Mouse (Mus musculus) cortical plate, adult 2 months (tissue): ENCODE results near the gene Sox4. TPM values are rescaled to one million over a fixed set of nuclear protein-coding genes. Genes with fewer than 3 reads are reported as not detected.

Source experiments
- H3K27ac ChIP-seq: fragments of 200-500 bp; 2 replicates; pipeline ENCODE4 v1.5.1; 2012; ENCODE audit warnings: low read length, control low read depth, inconsistent platforms; ENCODE audit not compliant: insufficient read depth
- H3K4me1 ChIP-seq: fragments of 200-500 bp; 2 replicates; pipeline ENCODE4 v1.6.1; 2011; ENCODE audit warnings: low read length; ENCODE audit not compliant: control insufficient read depth, insufficient read depth
- H3K4me3 ChIP-seq: fragments of 200-500 bp; 2 replicates; pipeline ENCODE4 v1.5.1; 2011; ENCODE audit warnings: mild to moderate bottlenecking, low read length, control low read depth; ENCODE audit not compliant: insufficient read depth
- CTCF ChIP-seq: fragments of 200-500 bp; IDR thresholded peaks from 2 replicates; pipeline ENCODE4 v1.5.1; 2011; ENCODE audit warnings: mild to moderate bottlenecking, control low read depth, low read length; ENCODE audit not compliant: insufficient read depth; ENCODE audit errors: extremely low read depth
- POLR2A ChIP-seq: fragments of 200-500 bp; IDR thresholded peaks from 2 replicates; pipeline ENCODE4 v1.6.1; 2011; ENCODE audit warnings: mild to moderate bottlenecking, low read length, control low read depth; ENCODE audit not compliant: insufficient read depth; ENCODE audit errors: extremely low read depth
- polyA plus RNA-seq: library from polyadenylated mRNA; depleted of rRNA; stranded (reverse); fragments of >200 nt; gene quantifications from 2 replicates; pipeline ENCODE4 v1.2.3, GENCODE M21; 2012

The Sox4 gene
- polyA plus RNA-seq, 1 experiment: 12.0 TPM

GRCm38 (mm10) chr13:28947740-28948441 lies 5.6 kb downstream of the Sox4 start:
- no peak overlapping the region for H3K4me3 ChIP-seq
- H3K4me1 ChIP-seq: 0 out of 2 replicates have a peak, but pooled peaks cover 1% of the 10 kb centered on the region
- no peak overlapping the region for H3K27ac ChIP-seq
- TF ChIP-seq POLR2A: no peak
- no peak for TF ChIP-seq CTCF

DNA sequence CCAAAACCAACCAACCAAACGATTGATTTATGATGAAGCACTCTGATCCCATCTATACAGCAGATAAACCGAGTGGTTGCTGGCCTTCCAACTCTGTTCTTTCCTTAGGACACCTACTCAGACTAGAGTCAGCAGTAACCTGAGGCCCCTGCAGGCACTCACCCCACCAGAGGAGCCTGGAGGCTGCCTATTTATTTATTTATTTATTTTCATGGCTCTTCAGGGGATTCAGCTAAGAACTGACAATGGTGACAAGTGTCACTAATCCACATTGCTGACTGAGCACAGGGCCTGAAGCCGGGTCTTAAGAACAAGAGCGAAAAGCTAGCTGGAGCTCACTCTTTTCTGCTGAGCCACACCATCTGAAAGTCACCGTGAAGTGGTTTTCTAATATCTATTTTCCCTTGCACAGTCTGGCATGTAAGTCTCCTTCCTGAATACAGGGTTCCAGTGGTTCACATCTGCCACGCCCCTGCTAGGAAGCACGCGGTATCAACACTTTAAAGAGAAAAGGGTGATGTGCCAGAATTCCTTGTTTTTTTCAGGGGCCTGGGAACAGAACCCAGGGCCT lies 6.9 kb downstream of the Sox4 start:
- no peak overlapping the region for H3K4me3 ChIP-seq
- H3K4me1 ChIP-seq: 0 out of 2 replicates have a peak, but pooled peaks cover 1% of the 10 kb centered on the region
- no peak overlapping the region for H3K27ac ChIP-seq
- TF ChIP-seq POLR2A (no peak), CTCF (no peak)

GRCm38 (mm10) chr13:28945681-28946080 lies 7.8 kb downstream of the Sox4 start:
- Histone ChIP-seq H3K4me3 (no peak overlapping the region), H3K27ac (no peak overlapping the region)
- TF ChIP-seq POLR2A (no peak), CTCF (no peak)

DNA sequence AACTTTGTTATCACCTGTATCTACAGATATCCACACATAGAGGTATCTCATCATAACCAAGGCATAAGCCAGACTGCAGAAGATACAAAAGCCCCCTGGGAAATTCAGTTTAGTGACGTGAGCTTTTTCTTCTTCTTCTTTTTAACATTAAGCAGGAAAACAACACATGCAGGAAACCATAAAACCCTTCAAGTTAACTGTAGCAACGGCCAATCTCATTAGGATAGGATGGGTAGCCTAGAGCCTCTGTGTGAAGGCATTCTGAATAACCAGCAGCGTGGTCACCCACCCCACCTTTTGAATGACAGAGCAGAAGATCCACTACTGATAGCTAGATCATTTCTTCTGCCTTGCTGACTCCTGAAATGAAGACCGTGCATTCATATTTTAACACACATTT lies 10.6 kb downstream of the Sox4 start:
- no peak for TF ChIP-seq POLR2A
- Histone ChIP-seq H3K4me3 (no peak overlapping the region), H3K4me1 (no peaks in the 10 kb centered on the region), H3K27ac (no peak overlapping the region)

More at GRCm38 (mm10) chr13:28945681-28946080, 7.8 kb downstream of the Sox4 start:
- 0 out of 2 replicates have a peak, but pooled peaks cover 1% of the 10 kb centered on the region for H3K4me1 ChIP-seq

DNA sequence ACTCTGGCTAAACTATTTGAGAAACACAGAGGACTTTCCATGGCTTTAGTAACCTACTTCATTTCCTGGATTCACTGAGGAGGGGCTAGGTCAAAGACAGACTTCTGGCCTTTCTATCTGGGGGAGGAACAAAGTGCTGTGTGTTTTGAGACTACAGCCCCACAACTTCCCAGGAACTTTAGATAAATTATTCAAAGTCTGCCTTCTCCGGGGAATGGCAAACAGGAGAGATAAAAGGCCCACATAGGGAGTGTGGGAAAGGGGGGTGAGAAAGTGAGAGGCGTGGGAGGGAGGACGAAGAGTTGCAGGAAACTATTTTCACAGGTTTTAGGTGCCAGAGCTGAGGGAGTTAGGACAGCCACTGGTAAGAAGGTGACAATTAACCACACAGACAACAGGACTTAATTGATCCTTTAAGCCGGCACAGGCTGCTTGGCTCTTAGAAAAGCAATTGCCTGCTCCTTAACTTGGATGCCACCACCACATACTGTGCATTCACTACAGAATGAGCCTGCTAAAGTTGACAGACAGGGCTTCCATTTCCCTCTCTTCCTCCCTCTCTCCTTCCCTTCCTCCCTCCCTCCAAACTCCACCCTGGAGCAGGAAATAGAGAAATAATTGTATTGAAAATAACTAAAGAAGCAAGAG lies 11.4 kb downstream of the Sox4 start:
- Histone ChIP-seq H3K4me3 (no peak overlapping the region), H3K4me1 (no peaks in the 10 kb centered on the region), H3K27ac (no peak overlapping the region)
- no peak for TF ChIP-seq POLR2A
- no peak for TF ChIP-seq CTCF

DNA sequence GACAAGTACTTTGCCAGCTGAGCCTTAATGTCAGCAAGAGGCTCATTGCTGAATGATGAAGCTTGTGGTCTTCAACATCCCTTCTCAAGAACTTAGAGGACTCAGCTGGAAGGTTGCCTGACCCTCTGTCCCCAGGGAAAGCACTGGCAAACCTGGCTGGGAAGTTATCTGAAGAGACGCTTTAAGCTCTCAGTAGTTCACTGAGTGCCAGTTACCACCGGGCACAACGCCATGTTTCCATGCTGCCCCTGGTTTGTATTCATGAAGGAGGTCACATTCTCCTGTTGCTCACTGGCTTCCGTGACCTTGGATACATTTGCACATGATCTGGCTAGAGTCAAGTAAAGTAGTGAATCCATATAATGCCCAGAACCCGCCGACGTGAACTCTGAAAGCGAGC lies 20.1 kb downstream of the Sox4 start:
- no peak overlapping the region for H3K4me3 ChIP-seq
- H3K27ac ChIP-seq: no peak overlapping the region
- no peak for TF ChIP-seq POLR2A
- TF ChIP-seq CTCF: no peak
- H3K4me1 ChIP-seq: no peaks in the 10 kb centered on the region

- no peak overlapping the region for H3K27ac ChIP-seq
- no peak overlapping the region for H3K4me3 ChIP-seq
- TF ChIP-seq POLR2A (no peak), CTCF (no peak)
- H3K4me1 ChIP-seq: no peaks in the 10 kb centered on the region
Measured at GRCm38 (mm10) chr13:28931776-28932175, 21.7 kb downstream of the Sox4 start.

DNA sequence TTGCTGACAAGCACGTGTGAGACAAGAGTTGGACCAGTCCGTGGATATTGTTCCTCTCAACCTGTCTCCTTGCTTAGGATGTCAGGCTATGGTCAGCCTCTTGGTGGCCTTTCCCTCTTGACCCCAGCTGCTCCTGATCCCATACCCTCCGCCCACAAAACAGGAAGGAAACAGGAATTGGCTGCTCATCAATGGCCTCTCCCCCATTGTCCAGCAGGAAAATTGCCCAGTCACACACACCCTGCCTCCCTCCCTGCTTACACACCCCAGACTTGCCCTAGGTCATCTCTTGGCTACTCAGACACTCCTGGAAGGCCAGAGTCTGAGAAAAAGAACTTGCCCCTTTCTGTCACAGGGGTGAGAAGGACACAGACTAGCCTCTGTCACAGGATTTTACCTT lies 22.2 kb downstream of the Sox4 start:
- Histone ChIP-seq H3K4me1 (no peaks in the 10 kb centered on the region), H3K27ac (no peak overlapping the region), H3K4me3 (no peak overlapping the region)
- TF ChIP-seq POLR2A: no peak
- TF ChIP-seq CTCF: no peak

DNA sequence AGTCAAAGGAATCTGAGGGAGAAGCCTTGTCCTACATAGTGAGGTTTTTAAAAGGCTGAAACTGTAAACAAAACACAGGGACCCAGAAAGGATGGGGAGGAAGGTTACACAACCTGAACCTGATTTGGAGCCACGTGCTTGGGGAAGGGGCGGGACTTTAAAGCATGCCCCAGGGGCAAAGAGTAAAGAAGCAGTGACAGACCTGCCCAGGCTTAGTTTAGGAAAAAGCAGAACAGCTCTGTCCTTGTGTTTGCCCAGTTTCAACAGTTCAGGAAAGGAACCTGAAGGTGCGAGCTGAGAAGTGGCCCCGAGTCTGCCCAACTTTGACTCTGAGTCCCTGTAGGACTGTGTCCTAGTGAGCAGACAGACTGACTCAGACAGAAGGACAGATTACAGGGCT lies 23.1 kb downstream of the Sox4 start:
- no peak overlapping the region for H3K27ac ChIP-seq
- no peak for TF ChIP-seq CTCF
- TF ChIP-seq POLR2A: no peak
- H3K4me3 ChIP-seq: no peak overlapping the region
- H3K4me1 ChIP-seq: no peaks in the 10 kb centered on the region

DNA sequence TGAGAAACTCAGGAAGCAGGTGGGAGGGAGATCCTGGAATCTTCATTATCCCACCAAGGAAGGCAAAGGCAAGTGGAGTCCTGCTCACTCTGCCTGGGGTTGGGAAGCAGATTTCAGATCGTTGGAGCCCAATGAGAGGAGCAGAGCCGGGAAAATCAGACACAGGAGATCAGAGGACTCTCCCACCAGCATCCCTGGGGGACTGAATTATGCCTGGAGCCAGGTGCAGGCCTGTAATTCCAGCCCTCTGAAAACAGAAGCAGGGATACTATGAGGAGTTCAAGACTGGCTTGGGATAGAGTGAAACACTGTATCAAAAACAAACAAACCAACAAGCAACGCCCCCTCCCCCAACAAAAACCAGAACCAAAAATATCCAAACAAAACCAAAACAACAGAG lies 23.6 kb downstream of the Sox4 start:
- TF ChIP-seq POLR2A: no peak
- no peak for TF ChIP-seq CTCF
- no peaks in the 10 kb centered on the region for H3K4me1 ChIP-seq
- H3K4me3 ChIP-seq: no peak overlapping the region
- no peak overlapping the region for H3K27ac ChIP-seq
